Mouse (Mus musculus) heart, postnatal 0 days (tissue): ENCODE measurements around the gene Prss57. TPM values are rescaled to one million over a fixed set of nuclear protein-coding genes. Genes with fewer than 3 reads are reported as not detected.
A peak's percentile ranks its signal among the peaks of the same experiment; 100 is the strongest.

ENCODE experiments used
- ATAC-seq: fragments of 200-750 bp; cut with Nextera tagmentation; 2 replicates; pipeline ENCODE4 v1.8.0; 2017; ENCODE audit warnings: low read depth, moderate number of reproducible peaks, moderate library complexity; ENCODE audit not compliant: insufficient read depth
- DNase-seq: peaks from one replicate; pipeline ENCODE4 v3.0.0-alpha.2; 2016; ENCODE audit warnings: low spot score
- H3K27ac ChIP-seq: fragments of 300-500 bp; sonication (generic); 2 replicates; pipeline ENCODE4 v1.5.1; 2014; ENCODE audit warnings: low read depth, mild to moderate bottlenecking
- H3K27me3 ChIP-seq: fragments of 300-500 bp; sonication (generic); 2 replicates; pipeline ENCODE4 v1.6.1; 2014; ENCODE audit warnings: low read length, mixed read lengths; ENCODE audit not compliant: control insufficient read depth, insufficient read depth
- H3K36me3 ChIP-seq: fragments of 300-500 bp; sonication (generic); replicated peaks from 2 replicates; pipeline ENCODE4 v1.6.1; 2014; ENCODE audit warnings: low read length, mixed read lengths; ENCODE audit not compliant: control insufficient read depth, insufficient read depth
- H3K4me1 ChIP-seq: fragments of 300-500 bp; sonication (generic); 2 replicates; pipeline ENCODE4 v1.6.1; 2014; ENCODE audit warnings: antibody characterized with exemption; ENCODE audit not compliant: control insufficient read depth, insufficient read depth
- H3K4me2 ChIP-seq: fragments of 300-500 bp; sonication (generic); 2 replicates; pipeline ENCODE4 v1.6.1; 2014; ENCODE audit warnings: low read depth, mild to moderate bottlenecking, low read length, moderate library complexity
- H3K4me3 ChIP-seq: fragments of 300-500 bp; sonication (generic); 2 replicates; pipeline ENCODE4 v1.5.1; 2014; ENCODE audit warnings: low read depth, low read length
- H3K9ac ChIP-seq: fragments of 300-500 bp; sonication (generic); replicated peaks from 2 replicates; pipeline ENCODE4 v1.6.1; 2014; ENCODE audit warnings: low read depth, low read length, mixed read lengths
- H3K9me3 ChIP-seq: fragments of 300-500 bp; sonication (generic); replicated peaks from 2 replicates; pipeline ENCODE4 v1.6.1; 2016; ENCODE audit warnings: low read length; ENCODE audit not compliant: control insufficient read depth
- CTCF ChIP-seq: IDR thresholded peaks from 2 replicates; pipeline ENCODE4 v1.5.1; 2016; ENCODE audit warnings: antibody characterized with exemption, control low read depth, low read depth
- EP300 ChIP-seq: IDR thresholded peaks from 2 replicates; pipeline ENCODE4 v1.6.1; 2016; ENCODE audit warnings: antibody characterized with exemption, low read depth
- WGBS: fragments of 180-500 bp; shearing (Covaris S2); extraction: QIAGEN DNeasy Blood & Tissue Kit; methylation state at CpG from one replicate; pipeline ENCODE4 v1.1.7; 2014; 5-methylcytosine and 5-hydroxymethylcytosine counted together
- polyA plus RNA-seq: library from polyadenylated mRNA; unstranded; fragments of >200 nt; fragmentation: Nextera tagmentation; extraction: Ambion mirVana; gene quantifications from 2 replicates; pipeline ENCODE4 v1.2.1, GENCODE M21; 2015
- total RNA-seq: library from RNA; depleted of rRNA; stranded (reverse); fragments of >200 nt; gene quantifications from 2 replicates; pipeline ENCODE4 v1.2.3, GENCODE M21; 2014; ENCODE audit warnings: low replicate concordance; rRNA removed

Prss57 gene
- total RNA-seq, result 1.3 and 1.4 TPM in 2 replicates
- not detected in 2 replicates for polyA plus RNA-seq

DNA sequence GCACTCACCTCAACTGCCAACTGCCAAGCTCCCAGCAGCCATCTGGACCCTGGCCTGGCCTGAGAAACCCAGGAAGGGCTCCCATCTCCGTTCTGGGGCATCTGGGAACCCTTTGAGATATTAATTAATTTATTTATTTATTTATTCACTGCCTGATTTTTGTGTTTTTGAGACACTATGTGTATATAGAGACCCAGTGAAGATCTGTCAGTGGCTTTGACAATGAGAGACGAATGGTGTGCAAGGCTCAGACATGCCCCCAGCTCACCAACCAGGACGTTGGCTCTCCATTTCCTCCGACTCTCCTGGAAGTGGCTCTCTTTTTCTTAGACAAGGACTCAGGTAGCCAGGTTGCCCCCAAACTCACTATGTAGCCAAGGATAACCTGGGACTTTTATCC lies at the start of gene Prss57:
TSS of gene Prss57 (minus strand) at position 101 of the 400 bp plus-strand sequence.
- DNase-seq (no peak), ATAC-seq (no peak)
- no peaks in the 10 kb centered on the region for H3K36me3 ChIP-seq
- H3K9ac ChIP-seq, result no peak within 1 kb of the TSS
- no peaks in the 10 kb centered on the region for H3K9me3 ChIP-seq
- H3K4me1 ChIP-seq, result peaks cover 4% of the 10 kb centered on the region
- 82% methylated on average over 4 of the region's 4 CpGs for WGBS
- H3K27me3 ChIP-seq, result no peaks in the 10 kb centered on the region
- no peak for TF ChIP-seq CTCF
- no peak for TF ChIP-seq EP300
- H3K4me2 ChIP-seq, result no peak within 1 kb of the TSS
- no peak within 1 kb of the TSS for H3K4me3 ChIP-seq
- no peak within 1 kb of the TSS for H3K27ac ChIP-seq

- 83% methylated on average over 3 of the region's 3 CpGs for WGBS
- H3K27ac ChIP-seq, result peak overlapping the region; percentile 85
- 0 out of 2 replicates have a peak, but pooled peaks cover 5% of the 10 kb centered on the region for H3K4me1 ChIP-seq
- no peaks in the 10 kb centered on the region for H3K27me3 ChIP-seq
- H3K4me3 ChIP-seq, result no peak overlapping the region
- DNase-seq, result no peak
- TF ChIP-seq EP300 (no peak), CTCF (no peak)
- H3K9me3 ChIP-seq, result no peaks in the 10 kb centered on the region
- H3K9ac ChIP-seq, result no peak overlapping the region
- H3K36me3 ChIP-seq, result no peaks in the 10 kb centered on the region
- no peak for ATAC-seq
- H3K4me2 ChIP-seq, result peak overlapping the region; percentile 68; the same call in 1 of the 2 replicates
Measured at GRCm38 (mm10) chr10:79840091-79840490, 49.3 kb upstream of the Prss57 start.

DNA sequence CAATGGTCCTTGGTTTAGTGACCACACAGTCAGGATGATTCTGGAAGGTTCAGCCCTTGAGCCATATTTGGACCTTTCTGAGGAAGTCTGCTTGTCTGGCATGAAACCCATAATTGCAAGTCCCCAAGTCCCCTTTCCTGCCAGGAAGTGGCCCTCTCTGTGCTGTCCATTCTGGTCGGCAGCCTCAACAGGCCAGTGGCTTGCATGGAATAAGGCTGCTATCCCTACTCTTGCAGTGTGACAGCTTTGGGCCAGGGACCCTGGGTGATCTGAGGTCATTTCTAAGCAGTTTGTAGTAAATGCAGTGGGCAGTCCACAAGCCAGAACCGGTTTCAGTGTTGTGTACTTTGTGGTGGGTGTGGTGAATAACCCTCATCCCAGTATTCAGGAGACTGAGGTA lies 47.4 kb upstream of the Prss57 start:
- Histone ChIP-seq H3K9ac (no peak overlapping the region), H3K27ac (no peak overlapping the region), H3K4me1 (0 out of 2 replicates have a peak, but pooled peaks cover 6% of the 10 kb centered on the region), H3K36me3 (no peaks in the 10 kb centered on the region), H3K4me3 (no peak overlapping the region), H3K4me2 (no peak overlapping the region), H3K27me3 (no peaks in the 10 kb centered on the region), H3K9me3 (no peaks in the 10 kb centered on the region)
- no peak for DNase-seq
- no peak for ATAC-seq
- no peak for TF ChIP-seq CTCF
- TF ChIP-seq EP300, result no peak
- WGBS, result 51% methylated on average over 2 of the region's 2 CpGs

- no peak for DNase-seq
- Histone ChIP-seq H3K4me3 (no peak overlapping the region), H3K36me3 (no peaks in the 10 kb centered on the region), H3K27me3 (no peaks in the 10 kb centered on the region), H3K27ac (no peak overlapping the region), H3K4me1 (0 out of 2 replicates have a peak, but pooled peaks cover 4% of the 10 kb centered on the region), H3K4me2 (no peak overlapping the region), H3K9ac (no peak overlapping the region), H3K9me3 (no peaks in the 10 kb centered on the region)
- ATAC-seq, result no peak
- WGBS, result 96% methylated on average over 3 of the region's 3 CpGs
- TF ChIP-seq EP300, result no peak
- TF ChIP-seq CTCF, result no peak
Measured at GRCm38 (mm10) chr10:79836918-79837317, 46.2 kb upstream of the Prss57 start.

DNA sequence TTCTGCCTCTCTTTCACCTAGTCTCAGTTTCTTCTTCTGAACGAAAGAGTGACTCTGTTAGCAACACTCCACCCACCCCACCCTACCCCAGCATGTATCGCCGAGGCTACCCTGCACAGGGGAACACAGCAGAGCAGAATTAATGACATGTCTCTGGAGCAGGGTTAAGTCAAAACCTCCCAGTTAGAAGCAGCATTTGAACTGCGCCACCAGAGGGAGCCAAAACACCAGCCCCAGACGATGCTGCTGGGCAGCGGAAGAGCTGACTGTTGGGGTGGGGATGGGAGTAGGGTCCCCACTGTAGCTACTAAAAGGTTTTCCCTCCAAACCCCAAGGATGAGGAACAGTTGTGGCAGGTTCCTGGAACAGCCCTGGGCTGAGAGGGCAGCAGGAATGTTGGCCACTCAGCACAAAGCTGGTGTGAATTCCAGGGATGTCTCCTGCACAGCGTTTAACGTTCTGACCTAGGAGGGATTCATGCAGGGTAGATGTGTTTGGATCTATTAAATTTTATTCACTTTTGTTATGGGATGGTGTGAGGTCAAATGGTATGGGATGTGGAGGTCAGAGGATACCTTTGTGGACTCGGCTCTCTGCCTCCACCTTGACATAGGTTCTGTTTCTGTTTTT lies 44.1 kb upstream of the Prss57 start:
- H3K4me3 ChIP-seq, result no peak overlapping the region
- H3K9me3 ChIP-seq, result no peaks in the 10 kb centered on the region
- no peak overlapping the region for H3K27ac ChIP-seq
- WGBS, result 14% methylated on average over 9 of the region's 9 CpGs
- H3K36me3 ChIP-seq, result no peaks in the 10 kb centered on the region
- TF ChIP-seq CTCF (peak; percentile 92), EP300 (no peak)
- DNase-seq (peak; percentile 68), ATAC-seq (peak; percentile 54; the same call in 1 of the 2 replicates)
- no peaks in the 10 kb centered on the region for H3K27me3 ChIP-seq
- H3K9ac ChIP-seq, result no peak overlapping the region
- no peak overlapping the region for H3K4me2 ChIP-seq
- H3K4me1 ChIP-seq, result 0 out of 2 replicates have a peak, but pooled peaks cover 4% of the 10 kb centered on the region

DNA sequence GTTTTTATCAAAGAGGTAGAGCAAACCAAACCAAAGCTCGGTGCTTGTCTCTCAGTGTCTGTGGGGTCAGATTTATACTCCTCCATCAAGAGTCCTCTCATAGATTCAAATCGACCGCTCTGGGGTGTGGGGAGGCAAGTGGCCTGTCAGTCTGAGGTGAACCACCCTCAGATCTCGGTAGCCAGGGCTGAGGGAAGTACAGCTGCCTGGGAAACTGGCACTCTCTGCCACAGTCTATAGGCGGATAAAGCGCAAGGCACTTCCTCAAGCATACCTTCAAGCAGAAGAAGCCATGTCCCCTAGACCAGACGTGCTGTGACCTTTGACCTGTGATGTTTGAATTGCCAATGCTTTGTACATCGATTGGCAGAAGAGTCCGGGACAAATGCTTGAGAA lies 42.0 kb upstream of the Prss57 start:
- Histone ChIP-seq H3K9me3 (no peaks in the 10 kb centered on the region), H3K4me1 (0 out of 2 replicates have a peak, but pooled peaks cover 4% of the 10 kb centered on the region), H3K4me3 (no peak overlapping the region), H3K4me2 (no peak overlapping the region), H3K36me3 (no peaks in the 10 kb centered on the region), H3K9ac (no peak overlapping the region), H3K27me3 (no peaks in the 10 kb centered on the region), H3K27ac (no peak overlapping the region)
- no peak for DNase-seq
- TF ChIP-seq EP300, result no peak
- TF ChIP-seq CTCF, result no peak
- ATAC-seq, result no peak
- 75% methylated on average over 9 of the region's 9 CpGs for WGBS
